ENCODE assay signal across 18 mouse cellular contexts in genomic region chr5:149178095-149178494, GRCm38 (mm10). TPM values are rescaled to one million over a fixed set of nuclear protein-coding genes. Genes with fewer than 3 reads are reported as not detected.
A peak's percentile ranks its signal among the peaks of the same experiment; 100 is the strongest.
DNase-seq lines count a peak whose midpoint lies in the region; TF ChIP-seq lines count a peak whose summit lies in the region.
"Had no signal": no experiment of that assay in that cellular context is flagged by ENCODE, and none has a peak within 500 bp of the region (broad histone marks: within the 10 kb centered on the region; RNA-seq: fewer than 3 reads in every experiment).

No protein-coding gene starts in this region.

- no peak overlapping the region for H3K4me3 ChIP-seq in heart, embryonic 10.5 days
- no peak overlapping the region for H3K4me3 ChIP-seq in heart, adult 2 months
- peak overlapping the region; percentile 18 to 38 for H3K4me3 ChIP-seq in MEL (ENCODE audit: control insufficient read depth in 1 of 2, insufficient read depth in 1 of 2, low read depth in 2 of 2, low read length in 2 of 2)
- H3K4me3 ChIP-seq: embryonic facial prominence, embryonic 10.5 days; embryonic facial prominence, embryonic 12.5 days; forebrain, embryonic 13.5 days; forebrain, embryonic 15.5 days had no signal

- 77% methylated on average over 5 of the region's 5 CpGs for WGBS in heart, embryonic 10.5 days
- 79% methylated on average over 5 of the region's 5 CpGs for WGBS in heart, adult 2 months

- peak; percentile 11 for DNase-seq in heart, embryonic 10.5 days (ENCODE audit: low spot score)
- no peak for DNase-seq in heart, adult 2 months
- DNase-seq in MEL (ENCODE audit: low read depth, low spot score) (peak; percentile 84), NIH3T3 (ENCODE audit: low read depth) (peak; percentile 60)
- DNase-seq in thymus, postnatal 10 days (ENCODE audit: low spot score in 2 of 2): no peak
- DNase-seq: adrenal gland, adult 2 months; adrenal gland, postnatal 10 days; adrenal gland, postnatal 25 days; cerebellum, adult 11 months; cerebellum, adult 18-20 months; cerebellum, adult 8-10 months; cerebellum, postnatal 10 days; cerebellum, postnatal 25 days; forebrain, postnatal 0 days had no signal

- no peak for TF ChIP-seq POLR2A in heart, adult 2 months (IDR thresholded peaks at IDR 0.05; ENCODE audit: insufficient read depth, low read depth, low read length)
- no peak for TF ChIP-seq POLR2A in MEL (IDR thresholded peaks at IDR 0.05; ENCODE audit: control insufficient read depth in 1 of 2, insufficient read depth in 1 of 2, low read depth in 1 of 2, low read length in 2 of 2, poor library complexity in 1 of 2)

- H3K4me1 ChIP-seq in heart, embryonic 10.5 days: peaks cover 6% of the 10 kb centered on the region; the same call in 1 of the 2 replicates
- no peaks in the 10 kb centered on the region for H3K4me1 ChIP-seq in heart, adult 2 months (ENCODE audit: control insufficient read depth, insufficient read depth, low read length)
- peaks cover 19 to 22% of the 10 kb centered on the region in 2 experiments for H3K4me1 ChIP-seq in MEL (ENCODE audit: control insufficient read depth in 1 of 2, insufficient read depth in 2 of 2, low read length in 2 of 2)
- H3K4me1 ChIP-seq: forebrain, embryonic 13.5 days; forebrain, embryonic 15.5 days had no signal

- no peak overlapping the region for H3K27ac ChIP-seq in heart, embryonic 10.5 days
- H3K27ac ChIP-seq in heart, adult 2 months: no peak overlapping the region
- peak overlapping the region; percentile 42; the same call in 1 of the 2 replicates for H3K27ac ChIP-seq in MEL (ENCODE audit: control insufficient read depth, low read depth, low read length)
- H3K27ac ChIP-seq: embryonic facial prominence, embryonic 10.5 days; embryonic facial prominence, embryonic 12.5 days; forebrain, embryonic 13.5 days; forebrain, embryonic 15.5 days had no signal

- TF ChIP-seq EP300 in heart, adult 2 months (IDR thresholded peaks at IDR 0.05; ENCODE audit: insufficient read depth, low read depth, low read length): no peak
- TF ChIP-seq EP300 in MEL (IDR thresholded peaks at IDR 0.05; ENCODE audit: low read depth in 1 of 2, low read length in 2 of 2): peak; percentile 22 to 57; a peak in 3 of 4 replicates

- intact Hi-C loops in heart, adult 2 months (cut with DNase I): loop anchor here (2.0 kb wide), 1 partner anchor 15 kb away; no protein-coding TSS in a partner anchor

- TF ChIP-seq RAD21 in MEL (IDR thresholded peaks at IDR 0.05; ENCODE audit: low read depth, low read length): no peak; the same call in 1 of the 2 replicates

- H3K9me3 ChIP-seq in heart, embryonic 10.5 days: no peaks in the 10 kb centered on the region
- H3K9me3 ChIP-seq in MEL (replicated peaks; ENCODE audit: insufficient read depth, low read length): no peaks in the 10 kb centered on the region
- H3K9me3 ChIP-seq: embryonic facial prominence, embryonic 10.5 days; embryonic facial prominence, embryonic 12.5 days; forebrain, embryonic 13.5 days; forebrain, embryonic 15.5 days had no signal

- H3K36me3 ChIP-seq in heart, embryonic 10.5 days: 0 out of 2 replicates have a peak, but pooled peaks cover 2% of the 10 kb centered on the region
- no peaks in the 10 kb centered on the region for H3K36me3 ChIP-seq in heart, adult 2 months (ENCODE audit: control insufficient read depth, insufficient read depth, low read length)
- peaks cover 0 to 35% of the 10 kb centered on the region in 2 experiments; a peak in 2 of 4 replicates for H3K36me3 ChIP-seq in MEL (ENCODE audit: control insufficient read depth in 1 of 2, insufficient read depth in 2 of 2, low read length in 2 of 2)
- H3K36me3 ChIP-seq: embryonic facial prominence, embryonic 10.5 days; embryonic facial prominence, embryonic 12.5 days; forebrain, embryonic 15.5 days had no signal

- H3K27me3 ChIP-seq in heart, embryonic 10.5 days (ENCODE audit: insufficient read depth, poor library complexity, severe bottlenecking): no peaks in the 10 kb centered on the region
- no peaks in the 10 kb centered on the region for H3K27me3 ChIP-seq in heart, adult 2 months (ENCODE audit: control insufficient read depth, insufficient read depth, low read length)
- H3K27me3 ChIP-seq in MEL (ENCODE audit: control insufficient read depth in 1 of 2, insufficient read depth in 2 of 2, low read length in 2 of 2): no peaks in the 10 kb centered on the region
- H3K27me3 ChIP-seq: embryonic facial prominence, embryonic 12.5 days; forebrain, embryonic 13.5 days; forebrain, embryonic 15.5 days had no signal

- no peak for TF ChIP-seq CTCF in heart, adult 2 months (IDR thresholded peaks at IDR 0.05)
- TF ChIP-seq CTCF in MEL (IDR thresholded peaks at IDR 0.05 in 2 of 3, conservative IDR thresholded peaks at IDR 0.05 in 1 of 3; ENCODE audit: control insufficient read depth in 1 of 3, insufficient read depth in 1 of 3, low read depth in 2 of 3, low read length in 3 of 3, poor library complexity in 1 of 3, severe bottlenecking in 1 of 3): no peak

- 0 out of 2 replicates have a peak, but pooled peaks cover 1% of the 10 kb centered on the region for H3K79me2 ChIP-seq in heart, adult 2 months (replicated peaks; ENCODE audit: control insufficient read depth, insufficient read depth, low read length)
- 0 out of 2 replicates have a peak, but pooled peaks cover 2% of the 10 kb centered on the region for H3K79me2 ChIP-seq in MEL (ENCODE audit: control insufficient read depth, insufficient read depth, low read length, poor library complexity)

- no peak overlapping the region for H3K9ac ChIP-seq in heart, adult 2 months (ENCODE audit: low read depth, low read length)
- peak overlapping the region; percentile 33 for H3K9ac ChIP-seq in MEL (ENCODE audit: control insufficient read depth, low read depth, low read length, poor library complexity, severe bottlenecking)
- H3K9ac ChIP-seq: embryonic facial prominence, embryonic 12.5 days; forebrain, embryonic 13.5 days; forebrain, embryonic 15.5 days; forebrain, postnatal 0 days had no signal

TF ChIP-seq in MEL, 35 proteins besides CTCF, POLR2A, EP300 and RAD21:
- TF ChIP-seq ZMIZ1 (IDR thresholded peaks at IDR 0.05; ENCODE audit: low read depth, low read length): no peak
- TF ChIP-seq TCF12 (IDR thresholded peaks at IDR 0.05; ENCODE audit: low read depth, low read length): no peak; the same call in 1 of the 2 replicates
- peak; percentile 36; the same call in 1 of the 2 replicates for TF ChIP-seq MXI1 (IDR thresholded peaks at IDR 0.05; ENCODE audit: low read depth, low read length)
- no peak for TF ChIP-seq MYB (IDR thresholded peaks at IDR 0.05; ENCODE audit: low read depth, low read length)
- no peak for TF ChIP-seq MAZ (IDR thresholded peaks at IDR 0.05; ENCODE audit: low read depth, low read length)
- peak; percentile 35; the same call in 1 of the 2 replicates for TF ChIP-seq GATA1 (IDR thresholded peaks at IDR 0.05; ENCODE audit: low read depth, low read length)
- TF ChIP-seq MEF2A (IDR thresholded peaks at IDR 0.05; ENCODE audit: extremely low read depth, insufficient replicate concordance, low read depth, low read length, poor library complexity, severe bottlenecking): peak; percentile 70; the same call in 1 of the 2 replicates
- peak; percentile 60; the same call in 1 of the 2 replicates for TF ChIP-seq ETS1 (IDR thresholded peaks at IDR 0.05; ENCODE audit: low read depth, low read length)
- no peak; the same call in 1 of the 2 replicates for TF ChIP-seq KAT2A (conservative IDR thresholded peaks at IDR 0.05; ENCODE audit: low read depth, low read length)
- peak; percentile 88 for TF ChIP-seq ZNF384 (IDR thresholded peaks at IDR 0.05; ENCODE audit: low read depth, low read length)
- no peak for TF ChIP-seq MAX (IDR thresholded peaks at IDR 0.05; ENCODE audit: low read length)
- TF ChIP-seq TBP (IDR thresholded peaks at IDR 0.05; ENCODE audit: low read depth, low read length): peak; percentile 81
- TF ChIP-seq RCOR1 (IDR thresholded peaks at IDR 0.05; ENCODE audit: low read depth, low read length): peak; percentile 39; the same call in 1 of the 2 replicates
- TF ChIP-seq BHLHE40 (IDR thresholded peaks at IDR 0.05; ENCODE audit: borderline replicate concordance, low read depth, low read length): no peak
- no peak for TF ChIP-seq USF1 (IDR thresholded peaks at IDR 0.05; ENCODE audit: low read depth, low read length)
TF ChIP-seq in MEL: peak in this region for 7.

RNA-seq across cellular contexts. Expression of gene Uspl1, which starts 6.1 kb away (rescaled TPM):
- 45.9 and 53.7 TPM in 2 replicates for polyA plus RNA-seq in heart, embryonic 10.5 days (2016; fragmentation: Nextera tagmentation; extraction: Ambion mirVana)
- 10 to 100 TPM; 17.5 to 21.0 TPM for total RNA-seq in heart, adult 2 months (2021)
- 7.4 and 13.4 TPM in 2 replicates for polyA plus RNA-seq in heart, adult 2 months (2012; rRNA removed)
- 84.2 and 94.4 TPM in 2 replicates for total RNA-seq in MEL (2012; rRNA removed)
- polyA plus RNA-seq in MEL (2012; ENCODE audit: insufficient read depth in 1 of 2, insufficient read length in 2 of 2, low read depth in 1 of 2, low replicate concordance in 2 of 2, missing spikeins in 1 of 2): 100 to 1,000 TPM in 1 of 2 experiments, 10 to 100 TPM in 1; 68.5 to 179 TPM

RNA-seq across cellular contexts. Expression of gene Hmgb1, which starts 6.2 kb away (rescaled TPM):
- polyA plus RNA-seq in heart, embryonic 10.5 days (2016; fragmentation: Nextera tagmentation; extraction: Ambion mirVana): 757 and 1,068 TPM in 2 replicates
- total RNA-seq in heart, adult 2 months (2021): 100 to 1,000 TPM in 1 of 2 experiments, 10 to 100 TPM in 1; 88.9 to 103 TPM
- 23.7 and 42.4 TPM in 2 replicates for polyA plus RNA-seq in heart, adult 2 months (2012; rRNA removed)
- 678 and 686 TPM in 2 replicates for total RNA-seq in MEL (2012; rRNA removed)
- polyA plus RNA-seq in MEL (2012; ENCODE audit: insufficient read depth in 1 of 2, insufficient read length in 2 of 2, low read depth in 1 of 2, low replicate concordance in 2 of 2, missing spikeins in 1 of 2): 100 to 1,000 TPM in 1 of 2 experiments, not detected in 1; 600 TPM

Comparison
In these comparisons a context has a peak if more than half of its experiments do, and no peak if none do; other contexts are left out.
1. DNase-seq: peak in heart, embryonic 10.5 days (single experiment), MEL (single experiment) and NIH3T3 (single experiment); none in heart, adult 2 months (0 of 2) and thymus, postnatal 10 days (0 of 2).
2. H3K4me3 ChIP-seq: peak in MEL (2 of 2); none in heart, embryonic 10.5 days (single experiment) and heart, adult 2 months (single experiment).